Mouse (Mus musculus): ENCODE data around the gene Ptpre.
"Not testable (repeated sequence)": the region's sequence is repeated elsewhere in the genome, so short reads cannot be mapped to it uniquely, and the experiment has no call there.

The Ptpre gene

DNA sequence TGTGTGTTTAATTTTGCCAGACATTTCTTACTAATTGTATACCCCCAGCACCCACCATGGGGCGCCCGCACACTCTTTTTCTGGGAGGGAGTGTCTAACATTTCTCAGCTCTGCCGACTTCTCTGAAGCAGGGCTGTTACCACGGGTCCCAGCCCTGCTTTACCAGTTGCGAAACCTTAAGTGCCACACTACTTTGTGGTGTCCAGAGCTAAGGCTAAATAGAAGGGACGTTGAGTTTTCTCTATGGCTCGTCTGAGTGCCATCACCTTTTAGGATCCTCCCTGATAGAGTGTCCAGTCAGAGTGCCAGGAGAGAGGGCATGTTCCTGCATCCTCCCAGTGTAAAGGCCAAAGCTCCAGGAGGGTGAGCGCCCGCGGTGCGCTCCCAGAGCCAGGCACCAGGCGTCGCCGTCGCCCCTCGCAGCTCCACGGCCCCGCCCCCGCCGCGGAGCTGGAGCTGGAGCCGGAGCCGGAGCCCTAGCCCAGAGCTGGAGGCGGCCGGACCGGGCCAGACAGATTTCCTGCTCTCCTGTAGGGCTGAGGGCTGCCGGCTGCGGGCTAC, at the start of gene Ptpre:
Gene Ptpre, plus strand, starts transcription at position 141 of the 561 bp plus-strand sequence.
- peak; percentile 86 for DNase-seq (ENCODE audit: low read depth, low spot score)

DNA sequence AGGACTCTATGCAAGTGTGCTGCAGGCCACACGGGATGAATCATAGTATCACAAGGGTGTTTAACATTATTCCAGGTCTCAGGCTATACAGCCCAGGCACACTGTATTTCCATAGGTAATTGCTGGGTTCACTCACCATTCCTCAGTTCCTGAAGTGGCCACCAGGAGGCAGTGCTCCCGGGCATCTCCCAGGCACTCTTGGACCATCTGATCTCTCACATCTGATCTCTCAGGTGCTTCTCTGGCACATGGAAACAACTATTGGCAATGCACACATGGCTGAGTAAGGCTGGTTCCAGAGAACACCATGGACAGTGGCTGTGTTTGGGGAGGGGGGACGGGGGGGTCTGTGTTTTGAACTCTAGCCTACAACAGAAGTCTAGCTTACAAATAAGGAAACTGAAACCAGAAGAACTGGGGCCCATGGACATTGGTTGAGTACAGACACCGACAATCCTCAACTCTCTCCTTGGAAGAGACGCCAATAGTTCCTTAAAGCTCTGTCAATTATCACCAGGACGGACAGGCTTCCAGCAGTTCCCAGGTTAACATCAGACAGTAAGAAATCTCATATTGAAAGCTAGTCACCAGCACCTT, 49.0 kb upstream of the Ptpre start:
- peak; percentile 54 for DNase-seq (ENCODE audit: low read depth, low spot score)

GRCm38 (mm10) chr7:135489724-135490499, 47.4 kb upstream of the Ptpre start:
- DNase-seq (ENCODE audit: low read depth, low spot score): no peak

DNA sequence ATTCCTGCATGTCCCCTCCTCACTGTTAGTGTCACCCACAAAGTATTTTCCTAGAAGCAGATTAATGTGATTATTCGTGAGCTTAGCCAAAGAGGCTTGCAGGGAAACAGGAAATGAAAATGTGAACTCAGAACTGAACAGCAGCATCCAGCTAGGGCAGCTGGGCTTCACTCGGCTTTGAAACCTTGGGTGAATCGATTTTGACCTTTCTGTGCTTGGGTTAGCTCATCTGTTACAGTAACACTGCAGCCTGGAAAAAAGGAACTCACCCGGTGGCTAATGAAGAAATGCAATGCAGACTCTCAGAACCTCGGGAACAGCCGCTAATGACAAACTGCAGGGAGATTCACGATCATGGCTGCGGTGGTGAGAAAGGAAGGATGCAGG, 46.8 kb upstream of the Ptpre start:
- no peak for DNase-seq (ENCODE audit: low read depth, low spot score)

GRCm38 (mm10) chr7:135495303-135495702, 42.0 kb upstream of the Ptpre start:
- no peak for DNase-seq (ENCODE audit: low read depth, low spot score)

- DNase-seq (ENCODE audit: low read depth, low spot score): no peak
These were observed 38.6 kb upstream of the Ptpre start for GRCm38 (mm10) chr7:135498565-135499186.

- DNase-seq (ENCODE audit: low read depth, low spot score): no peak
These were observed 37.9 kb upstream of the Ptpre start for GRCm38 (mm10) chr7:135499403-135499802.

GRCm38 (mm10) chr7:135506506-135506905, 30.8 kb upstream of the Ptpre start:
- not testable (repeated sequence) for DNase-seq (ENCODE audit: low read depth, low spot score)

DNA sequence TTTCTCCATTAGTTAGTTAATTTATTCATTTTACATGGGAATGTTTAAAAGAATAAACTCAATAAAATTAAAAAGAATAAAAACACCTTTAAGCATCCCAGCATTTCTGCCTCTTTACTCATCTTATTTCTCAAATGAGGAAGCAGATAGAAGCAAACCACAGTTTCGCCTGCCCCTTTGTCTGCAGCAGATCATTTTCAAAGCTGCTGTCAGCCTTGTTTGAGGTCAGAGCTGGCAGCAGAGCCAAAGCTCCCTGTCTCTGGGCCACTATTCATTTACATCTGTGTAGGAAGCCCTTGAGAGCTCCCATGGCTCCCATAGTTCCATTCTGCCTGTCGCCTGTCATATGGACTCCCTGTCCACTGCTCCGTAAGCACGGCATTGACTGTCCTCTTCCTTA, 28.7 kb upstream of the Ptpre start:
- no peak for DNase-seq (ENCODE audit: low read depth, low spot score)

GRCm38 (mm10) chr7:135509272-135509671, 28.0 kb upstream of the Ptpre start:
- DNase-seq (ENCODE audit: low read depth, low spot score): no peak

DNA sequence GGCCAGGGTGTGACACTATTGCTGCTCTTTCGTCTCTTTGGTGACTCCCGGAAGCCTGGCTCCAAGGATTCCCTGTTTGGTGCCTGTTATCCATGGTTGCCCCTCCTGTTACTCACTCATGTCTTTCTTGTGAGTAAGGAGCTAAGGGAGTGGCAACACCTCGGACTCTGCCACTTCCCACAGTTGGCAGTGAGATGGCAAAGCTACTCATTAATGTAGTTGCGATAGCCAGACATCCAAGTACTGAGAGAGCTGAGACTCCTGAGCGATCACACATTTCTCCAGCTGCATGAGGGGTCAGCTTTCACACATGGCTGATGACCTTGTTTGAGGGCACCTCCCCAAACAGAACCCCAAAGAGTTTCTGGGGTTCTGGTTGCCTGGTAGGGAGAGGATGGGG, 26.9 kb upstream of the Ptpre start:
- DNase-seq (ENCODE audit: low read depth, low spot score): no peak

DNA sequence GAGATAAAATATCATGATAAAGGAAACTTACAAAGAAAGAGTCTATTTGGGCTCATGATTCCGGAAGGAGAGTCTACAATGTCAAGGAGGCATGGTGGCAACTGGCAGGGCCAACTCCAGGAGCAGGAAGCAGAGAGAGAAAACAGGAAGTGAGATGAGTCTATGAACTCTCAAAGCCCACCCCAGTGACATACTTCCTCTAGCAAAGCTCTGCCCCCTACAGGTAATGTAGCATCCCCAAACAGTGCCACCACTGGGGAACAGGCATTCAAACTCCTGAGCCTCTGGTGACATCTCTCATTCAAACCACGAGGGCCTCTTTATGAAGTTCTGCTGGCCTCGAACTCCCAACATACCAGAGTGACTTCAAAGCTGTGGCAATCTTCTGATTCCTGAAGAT, 25.6 kb upstream of the Ptpre start:
- no peak for DNase-seq (ENCODE audit: low read depth, low spot score)

GRCm38 (mm10) chr7:135517191-135517590, 20.1 kb upstream of the Ptpre start:
- no peak for DNase-seq (ENCODE audit: low read depth, low spot score)

DNA sequence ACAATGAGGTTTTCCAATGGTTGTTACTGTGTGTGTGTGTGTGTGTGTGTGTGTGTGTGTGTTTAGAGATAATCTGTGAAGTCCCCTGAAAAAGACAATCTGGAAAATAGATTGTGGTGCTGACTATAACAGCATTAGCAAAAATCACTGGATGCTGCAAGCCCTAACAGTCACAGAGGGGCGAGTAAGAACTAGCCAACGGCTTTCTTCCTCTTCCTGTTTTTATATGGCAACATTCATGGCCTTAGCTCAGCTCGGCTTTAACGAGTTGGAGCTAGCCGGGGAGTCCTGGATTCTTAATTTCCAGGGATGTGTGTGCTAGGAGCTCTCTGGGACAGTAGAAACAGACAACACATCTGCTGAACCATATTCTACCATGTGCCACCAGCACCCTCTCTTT, 17.0 kb upstream of the Ptpre start:
- DNase-seq (ENCODE audit: low read depth, low spot score): no peak

- peak; percentile 16 for DNase-seq (ENCODE audit: low read depth, low spot score)
These were observed 15.3 kb upstream of the Ptpre start for GRCm38 (mm10) chr7:135521755-135522512.

GRCm38 (mm10) chr7:135523981-135524380, 13.3 kb upstream of the Ptpre start:
- no peak for DNase-seq (ENCODE audit: low read depth, low spot score)

- no peak for DNase-seq (ENCODE audit: low read depth, low spot score)
These were observed 12.8 kb upstream of the Ptpre start for GRCm38 (mm10) chr7:135524424-135524967.

GRCm38 (mm10) chr7:135526574-135527152, 10.6 kb upstream of the Ptpre start:
- no peak for DNase-seq (ENCODE audit: low read depth, low spot score)

- no peak for DNase-seq (ENCODE audit: low read depth, low spot score)
These were observed 10.1 kb upstream of the Ptpre start for GRCm38 (mm10) chr7:135527169-135527568.

DNA sequence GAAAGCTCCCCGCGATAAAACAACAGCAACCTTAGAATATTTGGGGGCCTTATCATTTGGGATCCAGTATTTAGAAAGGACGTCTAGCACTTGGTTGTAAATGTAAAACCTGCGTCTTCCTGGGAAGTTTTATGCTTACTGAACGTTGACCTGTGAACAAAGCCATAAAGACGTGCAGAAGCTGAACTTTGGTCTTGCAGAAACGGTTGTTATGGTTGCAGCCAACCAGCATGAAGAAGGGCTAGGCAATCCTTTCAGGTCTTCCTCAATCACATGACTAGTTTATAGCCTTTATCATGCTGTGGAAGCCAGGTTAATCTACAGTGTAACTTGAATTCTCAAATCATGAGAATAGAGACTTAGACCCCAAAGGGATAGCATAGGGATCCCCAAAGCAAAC, 8.8 kb upstream of the Ptpre start, which contains the start of gene Clrn3:
Gene Clrn3, minus strand, starts transcription at position 140 of the 400 bp plus-strand sequence.
- no peak for DNase-seq (ENCODE audit: low read depth, low spot score)

DNA sequence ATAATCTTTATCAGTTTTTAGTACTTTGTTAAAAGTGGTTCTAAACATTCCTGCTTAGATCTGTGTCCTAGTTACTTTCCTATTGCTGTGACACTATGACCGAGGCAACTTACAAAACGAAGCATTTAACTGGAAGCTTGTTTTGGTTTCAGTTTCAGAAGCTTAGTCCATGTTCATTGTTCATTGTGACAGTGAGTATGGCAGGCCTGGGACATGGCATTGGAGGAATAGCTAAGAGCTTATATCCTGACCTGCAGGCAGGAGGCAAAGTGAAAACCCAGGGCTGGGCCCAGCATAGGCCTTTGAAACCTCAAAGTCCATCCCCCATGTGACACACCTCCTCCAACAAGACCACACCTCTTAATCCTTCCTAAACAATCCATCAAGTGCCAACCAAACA, 8.2 kb upstream of the Ptpre start:
- DNase-seq (ENCODE audit: low read depth, low spot score): no peak

All from R1 (cell line).